Mouse (Mus musculus): ENCODE results near the gene Zfp536.

DNA sequence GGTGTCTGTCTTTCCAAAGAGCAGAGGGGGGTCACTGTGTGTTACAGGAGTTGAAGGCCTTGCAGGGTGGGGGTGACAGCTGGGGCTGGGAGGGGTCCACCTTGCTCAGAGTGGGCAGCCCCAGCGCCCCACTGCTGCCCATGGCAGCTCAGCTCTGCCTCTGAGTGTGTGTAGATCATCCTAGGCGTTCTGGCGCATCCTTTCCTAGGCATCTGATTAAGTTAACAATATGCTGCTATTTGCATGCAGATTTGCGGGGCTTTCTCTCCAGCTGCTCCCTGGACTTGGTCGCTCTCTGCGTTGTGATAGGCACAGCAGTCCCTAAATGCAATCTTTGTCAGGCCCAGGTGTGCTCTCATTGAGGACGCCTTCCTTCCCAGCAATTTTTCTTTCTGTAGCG is 147.7 kb downstream of the Zfp536 start:
- TF ChIP-seq MAX (IDR thresholded peaks at IDR 0.05; ENCODE audit: low read depth) (no peak), POLR2AphosphoS2 (IDR thresholded peaks at IDR 0.05; ENCODE audit: insufficient read length, low read depth) (no peak), E2F4 (IDR thresholded peaks at IDR 0.05; ENCODE audit: insufficient read depth) (no peak), POLR2A (IDR thresholded peaks at IDR 0.05; ENCODE audit: insufficient read length, low read depth) (no peak), TCF12 (IDR thresholded peaks at IDR 0.05; ENCODE audit: insufficient read depth, poor library complexity, severe bottlenecking) (no peak), CEBPB (IDR thresholded peaks at IDR 0.05; ENCODE audit: insufficient read depth, poor library complexity, severe bottlenecking) (no peak), MYOG (IDR thresholded peaks at IDR 0.05; ENCODE audit: control insufficient read depth in 1 of 3, insufficient read depth in 1 of 3, insufficient read length in 2 of 3, low read depth in 2 of 3) (no peak), USF1 (IDR thresholded peaks at IDR 0.05; ENCODE audit: low read depth) (no peak), TCF3 (IDR thresholded peaks at IDR 0.05; ENCODE audit: insufficient read length, low read depth) (no peak), SRF (IDR thresholded peaks at IDR 0.05; ENCODE audit: control insufficient read depth, insufficient read length, low read depth) (no peak), MYOD1 (IDR thresholded peaks at IDR 0.05; ENCODE audit: control insufficient read depth in 1 of 3, insufficient read length in 2 of 3, low read depth in 2 of 3) (no peak), REST (IDR thresholded peaks at IDR 0.05; ENCODE audit: insufficient read depth, insufficient read length) (no peak)
